Mouse (Mus musculus) bone marrow, adult 2 months (tissue): ENCODE data around the gene Pde4c. TPM values are rescaled to one million over a fixed set of nuclear protein-coding genes. Genes with fewer than 3 reads are reported as not detected.

Experiments used
- H3K27ac ChIP-seq: fragments of 200-500 bp; 2 replicates; pipeline ENCODE4 v1.5.1; 2012; ENCODE audit warnings: low read depth, mild to moderate bottlenecking, control low read depth, inconsistent platforms, low read length; ENCODE audit not compliant: control insufficient read depth, poor library complexity, insufficient read depth
- H3K4me1 ChIP-seq: fragments of 200-500 bp; 2 replicates; pipeline ENCODE4 v1.6.1; 2011; ENCODE audit warnings: low read length; ENCODE audit not compliant: control insufficient read depth, insufficient read depth
- H3K4me3 ChIP-seq: fragments of 200-500 bp; replicated peaks from 2 replicates; pipeline ENCODE3; 2011; ENCODE audit warnings: mild to moderate bottlenecking, low read depth, low read length, control low read depth; ENCODE audit not compliant: control insufficient read depth
- CTCF ChIP-seq: fragments of 200-500 bp; IDR thresholded peaks from 2 replicates; pipeline ENCODE4 v1.5.1; 2011; ENCODE audit warnings: low read length, control low read depth; ENCODE audit not compliant: control insufficient read depth, insufficient read depth
- POLR2A ChIP-seq: fragments of 200-500 bp; IDR thresholded peaks from 2 replicates; pipeline ENCODE4 v1.6.1; 2011; ENCODE audit warnings: low read depth, mild to moderate bottlenecking, control low read depth, low read length, borderline replicate concordance; ENCODE audit not compliant: control insufficient read depth
- WGBS: fragments of 180-500 bp; shearing (Covaris S2); methylation state at CpG from one replicate; pipeline ENCODE4 v1.1.7; 2018; 5-methylcytosine and 5-hydroxymethylcytosine counted together
- polyA plus RNA-seq: library from polyadenylated mRNA; stranded (reverse); fragments of >200 nt; gene quantifications from 2 replicates; pipeline ENCODE4 v1.2.4, GENCODE M21; 2011; ENCODE audit warnings: low replicate concordance; ENCODE audit not compliant: missing spikeins, insufficient read depth, insufficient read length

Pde4c gene
- polyA plus RNA-seq, 1 experiment = 3.2 TPM

DNA sequence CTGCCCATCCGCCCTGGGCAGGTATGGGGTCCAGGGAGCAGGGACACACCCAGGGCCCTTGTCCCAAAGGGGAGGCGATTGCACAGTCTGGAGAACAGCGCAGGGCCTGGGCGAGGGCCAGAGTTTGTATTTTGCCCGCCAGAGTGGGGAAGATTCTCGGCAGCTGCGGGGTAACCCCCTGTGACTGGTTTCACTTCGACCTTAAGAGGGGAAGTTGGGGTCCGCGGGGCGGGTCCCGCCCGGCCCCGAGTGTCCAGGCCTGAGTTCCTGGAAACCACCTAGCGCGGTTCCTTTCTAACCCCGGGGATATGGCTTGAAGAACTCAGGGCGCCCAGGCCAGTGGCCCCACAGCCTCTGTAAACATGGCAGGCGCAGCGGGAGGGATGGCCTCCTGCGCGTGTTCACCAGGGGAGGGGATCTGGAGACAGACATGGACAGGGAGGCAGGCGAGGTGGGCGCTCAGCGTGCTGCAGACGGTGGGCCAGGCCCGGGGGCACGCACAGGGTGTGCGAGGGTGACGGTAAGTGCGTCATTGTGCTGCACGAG, 44.8 kb downstream of the Pde4c start:
- H3K4me1 ChIP-seq = peaks cover 25% of the 10 kb centered on the region
- TF ChIP-seq POLR2A (no peak), CTCF (no peak)
- 73% methylated on average over 32 of the region's 32 CpGs for WGBS
- peak overlapping the region; percentile 75 for H3K27ac ChIP-seq
- H3K4me3 ChIP-seq = no peak overlapping the region

DNA sequence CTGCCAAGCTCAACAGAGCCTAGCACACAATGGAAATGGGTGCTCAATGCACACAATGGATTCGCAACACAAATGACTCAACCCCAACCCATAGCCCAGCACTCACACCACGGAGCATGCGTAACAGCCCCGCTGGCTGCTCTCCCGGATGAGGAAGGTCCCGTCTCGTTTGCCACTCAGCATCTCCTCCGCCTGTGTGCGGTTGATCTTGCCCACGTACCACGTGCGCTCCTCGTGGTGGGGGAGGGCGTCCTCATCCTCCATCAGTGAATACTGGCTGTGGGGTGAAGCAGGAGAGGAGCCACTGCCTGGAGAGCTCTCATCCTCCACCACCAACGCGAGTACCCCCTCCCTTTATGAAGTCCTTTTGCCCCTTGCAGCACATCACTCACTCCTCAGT, 45.4 kb downstream of the Pde4c start:
- Histone ChIP-seq H3K4me1 (peaks cover 24% of the 10 kb centered on the region), H3K27ac (peak overlapping the region; percentile 74), H3K4me3 (no peak overlapping the region)
- TF ChIP-seq POLR2A (no peak), CTCF (no peak)
- 73% methylated on average over 16 of the region's 16 CpGs for WGBS

- no peak overlapping the region; the same call in 1 of the 2 replicates for H3K27ac ChIP-seq
- 4% methylated on average over 26 of the region's 26 CpGs for WGBS
Measured at GRCm38 (mm10) chr8:70769359-70769758, 45.8 kb downstream of the Pde4c start.

GRCm38 (mm10) chr8:70769858-70770257, 46.3 kb downstream of the Pde4c start:
- TF ChIP-seq CTCF (no peak), POLR2A (no peak)
- 70% methylated on average over 12 of the region's 12 CpGs for WGBS
- Histone ChIP-seq H3K4me3 (no peak overlapping the region), H3K27ac (no peak overlapping the region; the same call in 1 of the 2 replicates), H3K4me1 (peaks cover 21% of the 10 kb centered on the region)

More at GRCm38 (mm10) chr8:70769359-70769758, 45.8 kb downstream of the Pde4c start:
- TF ChIP-seq CTCF = peak; percentile 100
- TF ChIP-seq POLR2A = peak; percentile 33; the same call in 1 of the 2 replicates
- H3K4me1 ChIP-seq = peaks cover 26% of the 10 kb centered on the region
- no peak overlapping the region for H3K4me3 ChIP-seq

DNA sequence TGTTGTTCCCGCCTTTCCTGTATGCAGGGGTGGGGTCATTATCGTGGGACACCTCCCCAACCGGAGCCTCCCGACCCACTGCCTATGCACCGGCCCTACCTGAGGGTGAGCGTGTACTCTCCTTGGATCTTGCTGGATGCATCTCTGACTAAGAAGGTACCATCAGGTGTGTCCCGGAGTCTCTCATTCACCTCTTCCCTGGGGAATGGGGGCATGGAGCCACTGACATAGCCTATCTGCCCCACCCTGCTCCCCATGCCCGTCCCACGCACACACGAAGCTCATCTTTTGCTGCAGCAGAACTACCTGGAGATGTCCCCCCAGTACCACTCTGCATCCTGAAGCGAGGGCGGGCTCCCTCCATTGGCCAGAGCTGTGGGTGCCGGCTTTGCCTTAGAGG, 47.2 kb downstream of the Pde4c start:
- no peak for TF ChIP-seq POLR2A
- no peak for TF ChIP-seq CTCF
- 91% methylated on average over 13 of the region's 13 CpGs for WGBS
- no peak overlapping the region for H3K4me3 ChIP-seq
- H3K27ac ChIP-seq = no peak overlapping the region
- H3K4me1 ChIP-seq = peaks cover 19% of the 10 kb centered on the region

- peaks cover 16% of the 10 kb centered on the region for H3K4me1 ChIP-seq
- 60% methylated on average over 7 of the region's 7 CpGs for WGBS
- H3K4me3 ChIP-seq = no peak overlapping the region
- H3K27ac ChIP-seq = no peak overlapping the region
- TF ChIP-seq POLR2A (no peak), CTCF (no peak)
Measured at GRCm38 (mm10) chr8:70771217-70771616, 47.7 kb downstream of the Pde4c start.

GRCm38 (mm10) chr8:70772075-70772474, 48.6 kb downstream of the Pde4c start:
- peak; percentile 21; the same call in 1 of the 2 replicates for TF ChIP-seq POLR2A
- TF ChIP-seq CTCF = 0 out of 2 replicates have a peak, but pooled peaks have one; percentile 0
- 88% methylated on average over 13 of the region's 13 CpGs for WGBS
- H3K27ac ChIP-seq = no peak overlapping the region; the same call in 1 of the 2 replicates
- no peak overlapping the region for H3K4me3 ChIP-seq
- peaks cover 11% of the 10 kb centered on the region for H3K4me1 ChIP-seq

DNA sequence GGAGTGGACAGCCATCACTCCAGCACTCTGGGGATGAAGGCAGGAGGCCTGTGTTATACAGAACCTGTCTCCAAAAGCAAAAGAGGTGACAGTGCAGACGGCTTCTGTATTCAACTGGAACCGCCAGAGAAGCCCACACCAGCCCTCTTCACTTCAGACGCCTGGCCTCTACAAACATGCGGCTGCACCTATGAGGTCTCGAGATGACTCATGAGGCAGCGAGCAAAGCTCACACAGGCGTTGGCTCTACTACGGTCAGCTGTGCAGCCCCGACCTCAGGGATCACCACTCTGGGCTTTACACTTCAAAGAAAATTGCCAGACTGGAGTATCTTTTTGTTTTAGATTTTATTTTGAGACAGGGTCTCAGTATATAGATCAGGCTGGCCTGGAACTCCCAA, 49.4 kb downstream of the Pde4c start:
- Histone ChIP-seq H3K4me3 (no peak overlapping the region), H3K4me1 (peaks cover 10% of the 10 kb centered on the region), H3K27ac (no peak overlapping the region)
- WGBS = 93% methylated on average over 9 of the region's 9 CpGs
- TF ChIP-seq POLR2A (no peak), CTCF (no peak)
